Mouse (Mus musculus) MEL (cell line): ENCODE measurements around the gene Tapbp.

Source experiments
- BHLHE40 ChIP-seq: IDR thresholded peaks from 2 replicates; pipeline ENCODE4 v1.6.1; 2012; ENCODE audit warnings: low read depth, mild to moderate bottlenecking, inconsistent platforms, low read length, improper control_type of control experiment, borderline replicate concordance
- CTCF ChIP-seq, 3 experiments: IDR thresholded peaks in 2 of 3; conservative IDR thresholded peaks in 1 of 3; 2 replicates each; pipeline ENCODE4 v1.5.1; 2011 to 2012; ENCODE audit warnings: low read length in 3 of 3, low read depth in 2 of 3, mild to moderate bottlenecking in 2 of 3, improper control_type of control experiment in 1 of 3, inconsistent platforms in 1 of 3, mixed read lengths in 1 of 3, moderate library complexity in 1 of 3; ENCODE audit not compliant: control insufficient read depth in 1 of 3, insufficient read depth in 1 of 3, poor library complexity in 1 of 3, severe bottlenecking in 1 of 3
- E2F4 ChIP-seq: IDR thresholded peaks from 2 replicates; pipeline ENCODE4 v1.6.1; 2011; ENCODE audit warnings: low read depth, low read length, improper control_type of control experiment, borderline replicate concordance
- JUND ChIP-seq: IDR thresholded peaks from 2 replicates; pipeline ENCODE4 v1.6.1; 2011; ENCODE audit warnings: low read depth, mild to moderate bottlenecking, improper control_type of control experiment, low read length
- MAFK ChIP-seq: IDR thresholded peaks from 2 replicates; pipeline ENCODE4 v1.6.1; 2011; ENCODE audit warnings: low read depth, mild to moderate bottlenecking, low read length, improper control_type of control experiment, borderline replicate concordance
- NELFE ChIP-seq: IDR thresholded peaks from 2 replicates; pipeline ENCODE4 v1.6.1; 2011; ENCODE audit warnings: low read depth, low read length, improper control_type of control experiment
- NRF1 ChIP-seq: IDR thresholded peaks from 2 replicates; pipeline ENCODE4 v1.6.1; 2014; ENCODE audit warnings: low read depth, mild to moderate bottlenecking, inconsistent platforms, low read length, improper control_type of control experiment, moderate library complexity; ENCODE audit not compliant: poor library complexity, insufficient read depth, severe bottlenecking
- TCF12 ChIP-seq: IDR thresholded peaks from 2 replicates; pipeline ENCODE4 v1.6.1; 2014; ENCODE audit warnings: low read depth, mild to moderate bottlenecking, inconsistent platforms, low read length, improper control_type of control experiment, moderate library complexity

- TF ChIP-seq E2F4 (no peak), CTCF (IDR thresholded peaks at IDR 0.05 in 2 of 3, conservative IDR thresholded peaks at IDR 0.05 in 1 of 3; ENCODE audit: control insufficient read depth in 1 of 3, insufficient read depth in 1 of 3, low read depth in 2 of 3, low read length in 3 of 3, poor library complexity in 1 of 3, severe bottlenecking in 1 of 3) (no peak), BHLHE40 (no peak), NELFE (no peak), TCF12 (no peak), MAFK (no peak), NRF1 (no peak), JUND (no peak)
Measured at GRCm38 (mm10) chr17:33938783-33939182, 23.1 kb downstream of the Tapbp start.
